27 mouse cellular contexts compared by ENCODE assay signal in genomic region chr16:7094181-7094749, GRCm38 (mm10).
A peak's percentile ranks its signal among the peaks of the same experiment; 100 is the strongest.
DNase-seq lines count a peak whose midpoint lies in the region; ATAC-seq and TF ChIP-seq lines count a peak whose summit lies in the region.
"Had no signal": no experiment of that assay in that cellular context is flagged by ENCODE, and none has a peak within 500 bp of the region (broad histone marks: within the 10 kb centered on the region; RNA-seq: fewer than 3 reads in every experiment).

No protein-coding gene starts in this region.

- peak; percentile 68 for DNase-seq in gastrocnemius, adult 18-20 months (ENCODE audit: low spot score)
- no peak for DNase-seq in gastrocnemius, postnatal 4 days (ENCODE audit: low spot score in 2 of 2)
- no peak for DNase-seq in heart, adult 2 months
- no peak for DNase-seq in heart, adult 9 months (ENCODE audit: low spot score in 2 of 2)
- DNase-seq in lung, postnatal 10 days, result peak; percentile 9
- no peak for DNase-seq in lung, adult 2 months
- DNase-seq in skeletal muscle tissue, adult 2 months (ENCODE audit: low read depth, low spot score), result peak; percentile 82
- DNase-seq: adrenal gland, postnatal 36 days; cerebellum, adult 18-20 months; cerebellum, postnatal 10 days; kidney, adult 18-20 months; kidney, postnatal 25 days; retina, postnatal 1 day; right cerebral cortex, postnatal 14 days; spleen, adult 18-20 months; thymus, postnatal 14 days had no signal

- no peaks in the 10 kb centered on the region; the same call in 1 of the 2 replicates for H3K79me2 ChIP-seq in heart, adult 2 months (replicated peaks; ENCODE audit: control insufficient read depth, insufficient read depth, low read length)

- 0 out of 2 replicates have a peak, but pooled peaks have one; percentile 53 for TF ChIP-seq EP300 in heart, adult 2 months (IDR thresholded peaks at IDR 0.05; ENCODE audit: insufficient read depth, low read depth, low read length)

- H3K27ac ChIP-seq in heart, adult 2 months, result peak overlapping the region; percentile 76
- H3K27ac ChIP-seq: embryonic facial prominence, embryonic 13.5 days; forebrain, embryonic 10.5 days; forebrain, embryonic 15.5 days; kidney, embryonic 15.5 days; liver, embryonic 15.5 days; midbrain, embryonic 15.5 days; neural tube, embryonic 15.5 days had no signal

- peaks cover 17% of the 10 kb centered on the region for H3K36me3 ChIP-seq in heart, adult 2 months (ENCODE audit: control insufficient read depth, insufficient read depth, low read length)
- H3K36me3 ChIP-seq: embryonic facial prominence, embryonic 13.5 days; forebrain, embryonic 10.5 days; forebrain, embryonic 15.5 days; G1E; heart, embryonic 13.5 days; kidney, embryonic 15.5 days; liver, embryonic 15.5 days; midbrain, embryonic 15.5 days; neural tube, embryonic 15.5 days had no signal

- WGBS in heart, adult 2 months, result 55% methylated on average over 7 of the region's 7 CpGs
- WGBS in lung, adult 2 months, result 50% methylated on average over 7 of the region's 7 CpGs

- no peak for TF ChIP-seq CTCF in heart, adult 2 months (IDR thresholded peaks at IDR 0.05)
- no peak for TF ChIP-seq CTCF in lung, adult 2 months (IDR thresholded peaks at IDR 0.05; ENCODE audit: insufficient read depth, low read length)

- intact Hi-C loops in heart, adult 2 months (cut with DNase I), result no loop called here

- H3K27me3 ChIP-seq in heart, adult 2 months (ENCODE audit: control insufficient read depth, insufficient read depth, low read length), result no peaks in the 10 kb centered on the region
- H3K27me3 ChIP-seq: embryonic facial prominence, embryonic 13.5 days; forebrain, embryonic 15.5 days; heart, embryonic 13.5 days; kidney, embryonic 15.5 days; liver, embryonic 15.5 days; midbrain, embryonic 15.5 days; neural tube, embryonic 15.5 days had no signal

- no peak overlapping the region for H3K9ac ChIP-seq in heart, adult 2 months (ENCODE audit: low read depth, low read length)
- H3K9ac ChIP-seq: embryonic facial prominence, embryonic 13.5 days; forebrain, embryonic 15.5 days; heart, embryonic 13.5 days; kidney, embryonic 15.5 days; liver, embryonic 15.5 days; midbrain, embryonic 15.5 days; neural tube, embryonic 15.5 days had no signal

- TF ChIP-seq POLR2A in heart, adult 2 months (IDR thresholded peaks at IDR 0.05; ENCODE audit: insufficient read depth, low read depth, low read length), result no peak
- TF ChIP-seq POLR2A in lung, adult 2 months (IDR thresholded peaks at IDR 0.05; ENCODE audit: borderline replicate concordance, extremely low read depth, low read depth, low read length), result no peak

- no peak for ATAC-seq in megakaryocyte progenitor cell, adult 5-6 weeks (replicated peaks; ENCODE audit: poor library complexity)
- ATAC-seq: forebrain, embryonic 15.5 days; hindbrain, embryonic 16.5 days; midbrain, embryonic 15.5 days had no signal

- H3K4me1 ChIP-seq in heart, adult 2 months (ENCODE audit: control insufficient read depth, insufficient read depth, low read length), result peaks cover 8% of the 10 kb centered on the region; the same call in 1 of the 2 replicates
- H3K4me1 ChIP-seq in lung, adult 2 months (ENCODE audit: control insufficient read depth, insufficient read depth, low read length), result no peaks in the 10 kb centered on the region
- H3K4me1 ChIP-seq: embryonic facial prominence, embryonic 13.5 days; forebrain, embryonic 10.5 days; forebrain, embryonic 15.5 days; liver, embryonic 15.5 days; midbrain, embryonic 15.5 days had no signal

- no peak overlapping the region for H3K4me3 ChIP-seq in heart, adult 2 months
- H3K4me3 ChIP-seq in lung, adult 2 months (replicated peaks; ENCODE audit: extremely low read depth, low read depth, low read length), result no peak overlapping the region
- H3K4me3 ChIP-seq: embryonic facial prominence, embryonic 13.5 days; forebrain, embryonic 10.5 days; forebrain, embryonic 15.5 days; heart, embryonic 13.5 days; kidney, embryonic 15.5 days; liver, embryonic 15.5 days; midbrain, embryonic 15.5 days; neural tube, embryonic 15.5 days had no signal

Comparison
In these comparisons a context has a peak if more than half of its experiments do, and no peak if none do; other contexts are left out.
1. DNase-seq: peak in gastrocnemius, adult 18-20 months (single experiment), lung, postnatal 10 days (single experiment) and skeletal muscle tissue, adult 2 months (single experiment); none in gastrocnemius, postnatal 4 days (0 of 2), heart, adult 2 months (0 of 2), heart, adult 9 months (0 of 2) and lung, adult 2 months (single experiment).